Mouse (Mus musculus) CH12.LX (cell line): ENCODE data around the gene Foxa1.

Experiments
- CTCF ChIP-seq, 2 experiments: IDR thresholded peaks in 1 of 2; conservative IDR thresholded peaks in 1 of 2; 2 replicates each; pipeline ENCODE4 v1.5.1; 2011 to 2012; ENCODE audit warnings: low read depth in 2 of 2, low read length in 2 of 2, improper control_type of control experiment in 1 of 2, inconsistent platforms in 1 of 2, mild to moderate bottlenecking in 1 of 2, moderate library complexity in 1 of 2
- KAT2A ChIP-seq: IDR thresholded peaks from 2 replicates; pipeline ENCODE4 v1.6.1; 2012; ENCODE audit warnings: low read length, improper control_type of control experiment, inconsistent platforms; ENCODE audit not compliant: insufficient replicate concordance
- POLR2A ChIP-seq: IDR thresholded peaks from 2 replicates; pipeline ENCODE4 v1.6.1; 2011; ENCODE audit warnings: low read depth, mild to moderate bottlenecking, improper control_type of control experiment, low read length
- USF1 ChIP-seq: IDR thresholded peaks from 2 replicates; pipeline ENCODE4 v1.6.1; 2014; ENCODE audit warnings: low read depth, mild to moderate bottlenecking, inconsistent platforms, low read length, improper control_type of control experiment
- USF2 ChIP-seq: conservative IDR thresholded peaks from 2 replicates; pipeline ENCODE4 v1.6.1; 2011; ENCODE audit warnings: low read depth, low read length, improper control_type of control experiment

DNA sequence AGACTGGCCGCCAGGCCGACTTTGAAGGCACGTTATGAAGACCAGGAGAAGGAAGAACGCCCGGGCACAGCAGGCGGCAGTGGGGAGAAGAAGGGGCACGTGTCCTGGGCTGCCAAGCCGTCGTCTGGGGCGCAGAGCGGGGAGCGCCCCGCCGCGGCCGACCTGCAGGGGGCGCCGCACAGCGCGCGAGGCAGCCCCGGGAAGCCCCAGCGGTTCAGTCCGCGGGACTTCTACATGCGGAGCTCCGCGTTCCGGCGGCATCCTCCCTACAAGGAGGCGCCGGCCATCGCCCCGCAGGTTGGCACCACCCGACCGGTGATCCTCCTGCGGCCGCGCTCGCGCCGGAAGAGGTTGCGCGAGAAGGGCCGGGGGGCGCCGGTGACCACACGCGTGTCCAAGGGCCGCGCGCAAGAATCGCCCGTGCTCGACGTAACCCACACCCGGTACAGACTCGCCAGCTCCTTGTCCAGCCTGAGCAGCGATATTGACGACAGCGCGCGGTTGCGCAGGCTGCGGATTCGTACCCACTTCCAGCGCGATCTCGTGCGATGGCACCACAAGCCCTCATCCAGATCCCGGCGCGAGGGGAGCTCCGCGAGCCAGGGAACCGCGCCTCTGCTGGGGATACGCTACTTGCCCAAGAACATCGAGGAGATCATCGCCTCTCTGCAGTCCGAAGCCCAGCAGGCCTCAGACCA lies 29.4 kb upstream of the Foxa1 start:
- TF ChIP-seq CTCF (conservative IDR thresholded peaks at IDR 0.05 in 1 of 2, IDR thresholded peaks at IDR 0.05 in 1 of 2; ENCODE audit: low read depth in 2 of 2, low read length in 2 of 2) (no peak), USF2 (no peak), POLR2A (no peak), USF1 (no peak), KAT2A (no peak)
